Mouse (Mus musculus) testis, adult 2 months (tissue): ENCODE data around the gene Nktr.

Experiments
- CTCF ChIP-seq: fragments of 200-500 bp; IDR thresholded peaks from 2 replicates; pipeline ENCODE4 v1.5.1; 2012; ENCODE audit warnings: low read depth, mild to moderate bottlenecking, inconsistent platforms, low read length, moderate library complexity; ENCODE audit not compliant: control insufficient read depth, insufficient read depth, insufficient replicate concordance
- POLR2A ChIP-seq: fragments of 200-500 bp; IDR thresholded peaks from 2 replicates; pipeline ENCODE4 v1.6.1; 2012; ENCODE audit warnings: low read depth, mild to moderate bottlenecking, inconsistent platforms, low read length, moderate library complexity; ENCODE audit not compliant: control insufficient read depth

DNA sequence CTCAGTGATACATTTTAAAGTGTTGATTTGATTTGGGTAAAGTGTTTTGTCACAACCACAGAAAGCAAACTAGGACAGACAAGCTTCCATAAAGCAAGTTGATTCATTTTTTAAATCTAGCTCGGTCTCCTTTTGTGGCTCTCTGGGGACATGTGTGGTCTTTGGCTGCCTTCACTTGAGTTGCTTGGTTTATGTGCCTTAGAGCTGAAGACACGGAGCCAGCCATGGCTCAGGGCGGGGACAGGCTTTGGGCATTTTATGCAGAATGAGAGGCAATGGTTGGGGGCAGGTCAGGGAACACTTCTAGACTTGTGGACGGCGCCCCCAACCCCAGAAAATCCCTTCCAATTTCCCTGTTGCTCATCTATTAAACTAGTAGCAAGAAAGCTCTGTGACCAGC, 45.3 kb upstream of the Nktr start:
- no peak for TF ChIP-seq POLR2A
- TF ChIP-seq CTCF, result no peak
